Mouse (Mus musculus) bone marrow macrophage, adult 2 months (primary cell): Measurements from ENCODE around the gene 4930404N11Rik.

Experiments used
- CTCF ChIP-seq: IDR thresholded peaks from 2 replicates; pipeline ENCODE4 v1.5.1; 2012; ENCODE audit warnings: low read depth, mild to moderate bottlenecking, low read length, moderate library complexity
- POLR2A ChIP-seq: IDR thresholded peaks from 2 replicates; pipeline ENCODE4 v1.6.1; 2012; ENCODE audit warnings: mild to moderate bottlenecking, low read depth, low read length, borderline replicate concordance

DNA sequence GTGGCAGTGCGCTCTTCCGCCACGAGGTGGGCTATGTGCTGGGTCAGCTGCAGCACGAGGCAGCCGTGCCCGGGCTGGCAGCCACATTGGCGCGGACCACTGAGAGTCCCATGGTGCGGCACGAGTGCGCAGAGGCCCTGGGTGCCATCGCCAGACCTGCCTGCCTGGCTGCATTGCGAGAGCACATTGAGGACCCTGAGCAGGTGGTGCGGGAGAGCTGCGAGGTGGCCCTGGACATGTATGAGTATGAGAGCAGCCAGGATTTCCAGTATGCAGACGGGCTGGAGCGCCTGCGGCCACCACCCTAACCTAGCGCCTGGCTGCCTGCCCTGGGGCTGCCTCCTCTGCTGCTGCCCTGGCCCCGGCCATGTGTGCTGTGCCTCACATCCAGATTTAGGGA is 22.1 kb upstream of the 4930404N11Rik start:
- TF ChIP-seq CTCF (no peak), POLR2A (no peak)
